Mouse (Mus musculus) liver, embryonic 14.5 days (tissue): Measurements from ENCODE around the gene Nbl1.

Experiments used
- CTCF ChIP-seq: IDR thresholded peaks from 2 replicates; pipeline ENCODE4 v1.5.1; 2016; ENCODE audit warnings: antibody characterized with exemption, low read depth, control low read depth
- EP300 ChIP-seq: IDR thresholded peaks from 2 replicates; pipeline ENCODE4 v1.6.1; 2016; ENCODE audit warnings: antibody characterized with exemption, low read depth

- TF ChIP-seq CTCF = no peak
- TF ChIP-seq EP300 = no peak
These were observed 18.7 kb downstream of the Nbl1 start for GRCm38 (mm10) chr4:139074060-139074459.
